Mouse (Mus musculus) splenic B cell, adult 2 months (primary cell): ENCODE data around the gene Cnpy2.
"Not testable (repeated sequence)": the region's sequence is repeated elsewhere in the genome, so short reads cannot be mapped to it uniquely, and the experiment has no call there.

Source experiments
- DNase-seq: peaks from one replicate; pipeline ENCODE4 v3.0.0-alpha.2; 2011; ENCODE audit warnings: low read depth, low spot score
- H3K27me3 ChIP-seq: 2 replicates; pipeline ENCODE4 v1.6.1; 2012; ENCODE audit warnings: mild to moderate bottlenecking, low read length, moderate library complexity, mixed read lengths; ENCODE audit not compliant: control insufficient read depth, poor library complexity, insufficient read depth, severe bottlenecking
- H3K36me3 ChIP-seq: 2 replicates; pipeline ENCODE4 v1.6.1; 2012; ENCODE audit warnings: mild to moderate bottlenecking, low read length, moderate library complexity, mixed read lengths; ENCODE audit not compliant: control insufficient read depth, poor library complexity, insufficient read depth, severe bottlenecking

Gene Cnpy2

GRCm38 (mm10) chr10:128322141-128323108, at the start of gene Cnpy2:
Gene Cnpy2 (plus strand): TSS chr10:128322459.
- peaks cover 4% of the 10 kb centered on the region; the same call in 1 of the 2 replicates for H3K36me3 ChIP-seq
- peak; percentile 77 for DNase-seq
- no peaks in the 10 kb centered on the region for H3K27me3 ChIP-seq

GRCm38 (mm10) chr10:128272819-128273439, 49.3 kb upstream of the Cnpy2 start:
- not testable (repeated sequence) for DNase-seq, H3K27me3 ChIP-seq
- peaks cover 11% of the 10 kb centered on the region for H3K36me3 ChIP-seq

GRCm38 (mm10) chr10:128275374-128275773, 46.9 kb upstream of the Cnpy2 start:
- H3K27me3 ChIP-seq, DNase-seq: not testable (repeated sequence)
- peaks cover 20% of the 10 kb centered on the region for H3K36me3 ChIP-seq

- no peak for DNase-seq
- Histone ChIP-seq H3K27me3 (no peaks in the 10 kb centered on the region), H3K36me3 (peaks cover 27% of the 10 kb centered on the region)
Observed at GRCm38 (mm10) chr10:128278158-128278557, 44.1 kb upstream of the Cnpy2 start.

- peaks cover 32% of the 10 kb centered on the region for H3K36me3 ChIP-seq
- DNase-seq = no peak
- no peaks in the 10 kb centered on the region for H3K27me3 ChIP-seq
Observed at GRCm38 (mm10) chr10:128280943-128281342, 41.3 kb upstream of the Cnpy2 start.

GRCm38 (mm10) chr10:128281682-128282081, 40.6 kb upstream of the Cnpy2 start:
- peaks cover 34% of the 10 kb centered on the region for H3K36me3 ChIP-seq
- H3K27me3 ChIP-seq = no peaks in the 10 kb centered on the region
- no peak for DNase-seq

- DNase-seq = no peak
- no peaks in the 10 kb centered on the region for H3K27me3 ChIP-seq
- peaks cover 25% of the 10 kb centered on the region for H3K36me3 ChIP-seq
Observed at GRCm38 (mm10) chr10:128282886-128283450, 39.3 kb upstream of the Cnpy2 start.

- DNase-seq = peak; percentile 78
- Histone ChIP-seq H3K27me3 (no peaks in the 10 kb centered on the region), H3K36me3 (peaks cover 23% of the 10 kb centered on the region)
Observed at GRCm38 (mm10) chr10:128283604-128284579, 38.4 kb upstream of the Cnpy2 start.

- H3K36me3 ChIP-seq = peaks cover 17% of the 10 kb centered on the region
- DNase-seq, H3K27me3 ChIP-seq: not testable (repeated sequence)
Observed at GRCm38 (mm10) chr10:128290594-128290993, 31.7 kb upstream of the Cnpy2 start.

GRCm38 (mm10) chr10:128296370-128297090, 25.7 kb upstream of the Cnpy2 start:
- DNase-seq = no peak
- no peaks in the 10 kb centered on the region for H3K27me3 ChIP-seq
- peaks cover 6% of the 10 kb centered on the region for H3K36me3 ChIP-seq

GRCm38 (mm10) chr10:128297221-128297620, 25.0 kb upstream of the Cnpy2 start:
- no peaks in the 10 kb centered on the region for H3K27me3 ChIP-seq
- DNase-seq = no peak
- H3K36me3 ChIP-seq = peaks cover 4% of the 10 kb centered on the region; the same call in 1 of the 2 replicates

- DNase-seq = no peak
- Histone ChIP-seq H3K27me3 (no peaks in the 10 kb centered on the region), H3K36me3 (peaks cover 2% of the 10 kb centered on the region; the same call in 1 of the 2 replicates)
Observed at GRCm38 (mm10) chr10:128297622-128298021, 24.6 kb upstream of the Cnpy2 start.

GRCm38 (mm10) chr10:128298243-128298642, 24.0 kb upstream of the Cnpy2 start:
- Histone ChIP-seq H3K27me3 (no peaks in the 10 kb centered on the region), H3K36me3 (no peaks in the 10 kb centered on the region)
- DNase-seq = no peak
